Mouse (Mus musculus) G1E (cell line): ENCODE results near the gene Faxc. TPM values are rescaled to one million over a fixed set of nuclear protein-coding genes. Genes with fewer than 3 reads are reported as not detected.

Experiments used
- ATAC-seq: 2 replicates; pipeline ENCODE4 v1.8.0; 2016; ENCODE audit warnings: mild to moderate bottlenecking; ENCODE audit not compliant: insufficient number of reproducible peaks, poor library complexity, low FRiP score, severe bottlenecking; ENCODE audit errors: extremely low read depth
- DNase-seq: peaks from one replicate; pipeline ENCODE4 v3.0.0; 2012; ENCODE audit warnings: low spot score
- H3K27me3 ChIP-seq: 2 replicates; pipeline ENCODE4 v1.6.1; 2012; ENCODE audit warnings: mild to moderate bottlenecking, low read length, inconsistent platforms; ENCODE audit not compliant: insufficient read depth
- H3K36me3 ChIP-seq: replicated peaks from 2 replicates; pipeline ENCODE3; 2012; ENCODE audit warnings: mild to moderate bottlenecking, inconsistent platforms
- H3K4me1 ChIP-seq: 2 replicates; pipeline ENCODE4 v1.6.1; 2012; ENCODE audit warnings: low read depth, low read length, inconsistent platforms, mixed read lengths; ENCODE audit not compliant: insufficient read depth
- H3K4me3 ChIP-seq: 2 replicates; pipeline ENCODE4 v1.5.1; 2012; ENCODE audit warnings: low read depth, mild to moderate bottlenecking, inconsistent platforms, low read length, moderate library complexity, mixed read lengths
- H3K9me3 ChIP-seq: replicated peaks from 2 replicates; pipeline ENCODE4 v1.6.1; 2012; ENCODE audit warnings: inconsistent platforms
- CTCF ChIP-seq: IDR thresholded peaks from 2 replicates; pipeline ENCODE4 v1.5.1; 2012; ENCODE audit warnings: low read depth, low read length, inconsistent platforms, mixed read lengths
- GATA1 ChIP-seq: IDR thresholded peaks from 2 replicates; pipeline ENCODE4 v1.6.1; 2012; ENCODE audit warnings: borderline replicate concordance, low read length, inconsistent platforms, mixed read lengths
- GATA2 ChIP-seq: IDR thresholded peaks from 2 replicates; pipeline ENCODE4 v1.6.1; 2012; ENCODE audit warnings: low read depth, low read length, inconsistent platforms, borderline replicate concordance
- POLR2AphosphoS5 ChIP-seq: IDR thresholded peaks from 2 replicates; pipeline ENCODE4 v1.6.1; 2012; ENCODE audit warnings: low read depth, low read length, inconsistent platforms; ENCODE audit not compliant: insufficient replicate concordance
- TAL1 ChIP-seq: conservative IDR thresholded peaks from 2 replicates; pipeline ENCODE4 v1.6.1; 2012; ENCODE audit warnings: low read depth, low read length, inconsistent platforms, mixed read lengths
- polyA plus RNA-seq: library from polyadenylated mRNA; stranded (reverse); fragments of >175 nt; gene quantifications from 2 replicates; pipeline ENCODE4 v1.2.3, GENCODE M21; 2012
- total RNA-seq, 2 experiments: library from RNA; stranded (forward) in 1 of 2; stranded (reverse) in 1 of 2; fragments of 200-1000 nt in 1 of 2; fragments of >200 nt in 1 of 2; fragmentation: Nextera tagmentation in 1 of 2; gene quantifications; 2 replicates each; pipeline ENCODE4 v1.2.3; 2014 to 2017

The Faxc gene
- total and polyA plus RNA-seq, 3 experiments, result 0.22 TPM; not detected in 2

DNA sequence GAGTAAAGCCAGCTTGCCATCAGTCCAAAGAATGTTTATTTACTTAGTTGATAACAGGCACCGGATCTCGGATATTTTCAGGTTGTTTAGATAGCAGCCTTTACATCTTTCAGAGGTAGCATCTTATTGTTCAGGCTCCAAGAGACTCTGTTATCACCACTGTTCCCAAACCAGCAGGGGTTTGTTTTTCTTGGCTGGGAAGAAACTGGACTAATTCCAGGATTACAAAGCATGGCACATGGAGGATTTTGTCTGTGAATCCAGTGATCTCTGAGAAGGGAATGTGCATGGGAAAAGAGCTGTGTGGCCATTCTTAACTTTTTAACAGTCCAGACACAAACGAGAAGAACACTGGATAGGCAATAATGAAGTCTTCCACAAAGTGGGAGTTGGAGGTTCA is 43.0 kb downstream of the Faxc start:
- DNase-seq (no peak), ATAC-seq (no peak)
- TF ChIP-seq GATA2 (no peak), CTCF (no peak), POLR2AphosphoS5 (no peak), GATA1 (no peak), TAL1 (no peak)
- Histone ChIP-seq H3K4me1 (no peaks in the 10 kb centered on the region), H3K27me3 (no peaks in the 10 kb centered on the region), H3K4me3 (no peak overlapping the region), H3K9me3 (no peaks in the 10 kb centered on the region), H3K36me3 (no peaks in the 10 kb centered on the region)

DNA sequence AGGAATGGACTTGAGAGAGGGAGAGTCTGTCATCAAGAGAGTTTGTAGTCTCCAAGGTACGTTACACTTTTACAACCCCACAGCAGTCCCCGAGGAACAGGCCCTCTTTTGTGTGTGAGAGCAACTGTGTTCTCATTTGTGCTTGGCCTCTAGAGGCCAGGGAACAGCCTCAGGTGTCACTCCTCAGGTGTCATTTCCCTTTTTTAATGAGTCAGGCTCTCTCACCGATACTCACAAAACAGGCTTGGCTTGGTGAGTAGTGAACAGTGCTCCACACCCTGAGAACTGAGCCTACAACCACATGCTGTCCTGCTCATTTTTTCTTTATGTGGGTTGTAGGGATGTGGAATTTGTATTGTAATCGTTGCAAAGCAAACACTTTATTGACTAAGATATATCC is 49.3 kb downstream of the Faxc start:
- DNase-seq (no peak), ATAC-seq (no peak)
- H3K36me3 ChIP-seq, result no peaks in the 10 kb centered on the region
- H3K4me1 ChIP-seq, result no peaks in the 10 kb centered on the region
- H3K9me3 ChIP-seq, result no peaks in the 10 kb centered on the region
- no peak overlapping the region for H3K4me3 ChIP-seq
- H3K27me3 ChIP-seq, result no peaks in the 10 kb centered on the region
- no peak for TF ChIP-seq GATA1
- no peak for TF ChIP-seq TAL1
- no peak for TF ChIP-seq GATA2
- TF ChIP-seq POLR2AphosphoS5, result no peak
- no peak for TF ChIP-seq CTCF

DNA sequence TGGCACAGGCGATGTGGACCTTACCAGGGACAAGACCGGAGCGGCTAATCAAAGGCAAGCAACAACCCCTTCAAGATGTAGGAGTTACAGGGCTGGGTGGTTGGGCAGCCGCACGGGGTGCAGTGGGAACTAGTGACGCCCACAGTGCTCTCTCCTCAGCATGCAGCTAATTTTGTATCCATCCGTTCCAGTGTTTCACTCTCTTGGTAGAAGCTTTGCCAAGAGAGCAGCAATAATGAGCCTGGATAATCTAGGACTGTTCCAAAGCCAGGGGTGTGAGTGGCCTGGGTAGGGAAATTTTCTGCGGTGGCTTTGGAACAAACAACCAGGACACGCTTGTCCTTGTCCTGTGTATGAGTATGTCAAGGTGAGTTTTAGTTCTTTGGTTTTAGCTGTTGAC is 51.3 kb downstream of the Faxc start:
- Histone ChIP-seq H3K27me3 (no peaks in the 10 kb centered on the region), H3K4me3 (no peak overlapping the region), H3K4me1 (no peaks in the 10 kb centered on the region), H3K36me3 (no peaks in the 10 kb centered on the region), H3K9me3 (no peaks in the 10 kb centered on the region)
- DNase-seq, result no peak
- TF ChIP-seq TAL1 (no peak), GATA1 (no peak), GATA2 (no peak), CTCF (no peak), POLR2AphosphoS5 (no peak)
- ATAC-seq, result no peak

DNA sequence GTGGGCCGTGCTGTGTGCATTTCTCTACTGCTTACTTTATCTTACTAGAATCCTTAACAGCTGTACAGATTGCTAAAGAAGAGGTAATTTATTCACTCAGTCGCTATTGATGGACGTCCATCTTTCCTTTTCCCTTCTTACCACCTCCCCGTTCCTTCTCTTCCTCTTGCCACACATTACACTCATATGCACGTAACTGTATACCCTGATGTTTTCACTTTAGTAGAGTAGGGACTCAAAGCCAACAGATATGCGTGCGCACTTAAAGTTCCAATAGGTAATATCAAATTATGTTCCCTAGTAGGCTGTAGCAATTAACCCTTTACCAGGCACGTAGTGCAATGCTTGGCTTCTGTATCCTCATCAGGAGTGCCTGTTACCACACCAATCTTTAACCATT is 55.7 kb downstream of the Faxc start:
- H3K27me3 ChIP-seq, result no peaks in the 10 kb centered on the region
- DNase-seq, result no peak
- no peaks in the 10 kb centered on the region for H3K9me3 ChIP-seq
- TF ChIP-seq GATA2 (no peak), GATA1 (no peak), POLR2AphosphoS5 (no peak), TAL1 (no peak), CTCF (no peak)
- H3K4me3 ChIP-seq, result no peak overlapping the region
- ATAC-seq, result no peak
- no peaks in the 10 kb centered on the region for H3K36me3 ChIP-seq
- no peaks in the 10 kb centered on the region for H3K4me1 ChIP-seq

DNA sequence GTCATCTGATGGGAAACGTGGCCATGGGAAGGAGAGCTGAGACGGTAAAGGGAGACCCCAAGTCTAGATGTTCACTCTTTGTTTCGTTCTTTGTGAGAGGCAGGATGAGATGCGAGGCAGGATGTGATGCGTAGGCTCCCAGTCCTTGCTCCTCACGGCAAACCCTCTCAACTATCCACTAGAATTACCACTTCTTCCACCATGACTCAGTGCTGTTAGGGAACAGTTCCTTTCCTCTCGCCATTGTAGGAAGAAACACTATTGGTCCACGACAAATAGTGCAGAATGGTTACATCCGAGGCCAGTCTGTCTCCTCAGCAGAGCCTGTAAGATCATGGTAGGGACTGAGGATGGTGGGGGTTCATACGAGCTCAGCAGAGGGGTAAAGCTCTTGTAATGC is 56.3 kb downstream of the Faxc start:
- no peaks in the 10 kb centered on the region for H3K9me3 ChIP-seq
- ATAC-seq (no peak), DNase-seq (no peak)
- H3K27me3 ChIP-seq, result no peaks in the 10 kb centered on the region
- no peaks in the 10 kb centered on the region for H3K36me3 ChIP-seq
- no peak overlapping the region for H3K4me3 ChIP-seq
- no peak for TF ChIP-seq GATA2
- TF ChIP-seq CTCF, result no peak
- no peak for TF ChIP-seq TAL1
- no peak for TF ChIP-seq POLR2AphosphoS5
- no peaks in the 10 kb centered on the region for H3K4me1 ChIP-seq

DNA sequence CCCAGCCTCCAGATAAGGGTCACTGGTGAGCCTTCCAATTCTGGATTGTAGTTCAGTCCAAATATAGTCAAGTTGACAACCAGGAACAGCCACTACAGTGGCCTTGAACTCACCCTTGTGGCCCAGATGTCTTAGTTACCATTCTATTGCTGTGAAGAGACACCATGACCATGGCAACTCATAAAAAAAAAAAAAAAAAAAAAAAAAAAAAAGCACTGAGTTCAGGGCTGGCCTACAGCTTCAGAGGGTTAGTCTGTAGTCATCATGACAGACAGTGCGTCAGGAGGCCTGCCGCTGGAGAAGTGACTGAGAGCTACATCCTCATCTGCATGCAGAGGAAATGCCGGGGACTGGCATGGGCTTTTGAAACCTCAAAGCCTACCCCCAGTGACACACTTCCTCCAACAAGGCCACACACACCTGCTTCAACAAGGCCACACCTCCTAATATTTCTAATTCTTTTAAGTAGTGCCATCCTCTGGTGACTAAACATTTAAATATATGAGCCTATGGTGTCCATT is 58.5 kb downstream of the Faxc start:
- ATAC-seq (no peak), DNase-seq (no peak)
- Histone ChIP-seq H3K4me3 (no peak overlapping the region), H3K27me3 (no peaks in the 10 kb centered on the region), H3K4me1 (no peaks in the 10 kb centered on the region), H3K9me3 (no peaks in the 10 kb centered on the region), H3K36me3 (no peaks in the 10 kb centered on the region)
- TF ChIP-seq CTCF (no peak), TAL1 (no peak), GATA2 (no peak), POLR2AphosphoS5 (no peak), GATA1 (no peak)

DNA sequence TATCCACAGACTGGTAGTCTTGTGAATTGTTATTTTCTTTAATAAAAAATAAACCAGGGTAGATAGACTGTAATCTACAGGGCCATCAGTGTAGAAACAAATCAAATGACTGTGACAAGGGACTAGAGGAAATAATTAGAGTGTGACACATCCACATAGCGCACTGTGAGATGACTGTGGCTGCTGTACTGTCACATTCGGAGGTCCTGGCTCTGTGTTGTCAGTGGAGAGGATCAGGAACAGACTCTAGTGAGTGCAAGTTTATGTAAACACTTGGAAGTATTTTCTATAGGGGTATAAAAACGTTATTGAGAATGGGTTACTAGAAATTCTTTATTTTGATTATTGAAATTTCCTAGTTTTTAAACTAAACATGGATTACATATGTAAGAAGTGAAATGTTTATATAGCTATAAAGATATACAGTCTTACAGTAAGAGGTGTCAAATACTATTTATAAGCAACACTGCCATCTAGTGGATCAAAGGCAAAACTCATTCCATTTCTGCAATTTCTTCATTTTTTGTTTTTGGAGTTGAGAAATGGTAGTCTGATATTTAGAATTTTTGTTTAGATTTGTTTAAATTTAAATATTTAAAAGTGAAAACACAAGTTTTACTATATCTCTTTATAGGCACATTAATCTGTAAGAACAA is 59.6 kb downstream of the Faxc start:
- Histone ChIP-seq H3K4me1 (no peaks in the 10 kb centered on the region), H3K4me3 (no peak overlapping the region), H3K27me3 (no peaks in the 10 kb centered on the region), H3K36me3 (no peaks in the 10 kb centered on the region), H3K9me3 (no peaks in the 10 kb centered on the region)
- TF ChIP-seq GATA1, result no peak
- TF ChIP-seq TAL1, result no peak
- TF ChIP-seq GATA2, result no peak
- TF ChIP-seq POLR2AphosphoS5, result no peak
- no peak for TF ChIP-seq CTCF
- DNase-seq, result no peak
- ATAC-seq, result no peak
